Comparison of ENCODE assay signal across 9 mouse cellular contexts in the genomic region with DNA sequence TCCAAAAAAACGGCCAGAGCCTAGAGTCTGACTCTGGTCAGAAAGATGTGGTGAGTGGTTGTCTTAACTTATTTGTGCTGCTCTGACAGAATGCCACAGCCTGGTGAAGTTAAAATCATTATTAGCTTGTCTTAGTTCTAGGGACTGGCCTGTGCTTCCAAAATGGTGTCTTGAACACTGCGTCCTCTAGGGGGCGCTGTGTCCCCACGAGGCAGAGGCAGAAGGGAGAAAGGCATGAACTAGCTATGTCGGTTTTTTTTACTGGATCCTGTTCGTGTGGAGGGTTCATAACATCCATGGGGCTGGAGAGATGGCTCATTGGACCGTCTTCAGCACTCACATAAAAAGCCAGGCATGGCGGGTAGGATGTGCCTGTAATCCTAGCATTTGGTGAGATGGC. TPM values are rescaled to one million over a fixed set of nuclear protein-coding genes. Genes with fewer than 3 reads are reported as not detected.
A peak's percentile ranks its signal among the peaks of the same experiment; 100 is the strongest.
DNase-seq lines count a peak whose midpoint lies in the region; ATAC-seq lines count a peak whose summit lies in the region.
"Had no signal": no experiment of that assay in that cellular context is flagged by ENCODE, and none has a peak within 500 bp of the region (broad histone marks: within the 10 kb centered on the region; RNA-seq: fewer than 3 reads in every experiment).

No protein-coding gene starts in this region.

- ATAC-seq in hindbrain, embryonic 11.5 days (ENCODE audit: low FRiP score), result no peak
- no peak for ATAC-seq in hindbrain, embryonic 13.5 days (ENCODE audit: low FRiP score)
- ATAC-seq in inflammation-experienced regulatory T-cells, adult 6 months, result no peak

- 28% methylated on average over 8 of the region's 8 CpGs for WGBS in hindbrain, embryonic 11.5 days
- 34% methylated on average over 8 of the region's 8 CpGs for WGBS in hindbrain, embryonic 13.5 days
- 27% methylated on average over 8 of the region's 8 CpGs for WGBS in limb, embryonic 10.5 days

- no peak overlapping the region for H3K27ac ChIP-seq in hindbrain, embryonic 11.5 days (ENCODE audit: low read depth, low read length)
- no peak overlapping the region for H3K27ac ChIP-seq in hindbrain, embryonic 13.5 days
- no peak overlapping the region for H3K27ac ChIP-seq in limb, embryonic 10.5 days

- no peaks in the 10 kb centered on the region for H3K36me3 ChIP-seq in hindbrain, embryonic 11.5 days (ENCODE audit: control insufficient read depth, insufficient read depth, low read length)
- no peaks in the 10 kb centered on the region for H3K36me3 ChIP-seq in hindbrain, embryonic 13.5 days
- no peaks in the 10 kb centered on the region for H3K36me3 ChIP-seq in limb, embryonic 10.5 days

- DNase-seq in hindbrain, embryonic 11.5 days (ENCODE audit: low spot score), result peak; percentile 72
- peak; percentile 24 to 33 for DNase-seq in CD8-positive naive resting alpha-beta T cell, adult 2 months (ENCODE audit: low read depth in 2 of 2, low spot score in 2 of 2)
- DNase-seq in adrenal gland, adult 2 months, result peak; percentile 68
- DNase-seq in forelimb bud, embryonic 11.5 days (ENCODE audit: low read depth, low spot score), result peak; percentile 66
- peak; percentile 67 for DNase-seq in limb, embryonic 10.5 days (ENCODE audit: low spot score)
- DNase-seq in retina, embryonic 14.5 days (ENCODE audit: low spot score), result peak; percentile 60

- no peak overlapping the region for H3K4me2 ChIP-seq in hindbrain, embryonic 11.5 days (replicated peaks; ENCODE audit: low read depth, low read length)
- no peak overlapping the region for H3K4me2 ChIP-seq in hindbrain, embryonic 13.5 days

- H3K9ac ChIP-seq in hindbrain, embryonic 11.5 days (ENCODE audit: low read depth, low read length), result no peak overlapping the region
- no peak overlapping the region for H3K9ac ChIP-seq in hindbrain, embryonic 13.5 days

- H3K27me3 ChIP-seq in hindbrain, embryonic 11.5 days (ENCODE audit: control insufficient read depth, insufficient read depth, low read length), result no peaks in the 10 kb centered on the region
- no peaks in the 10 kb centered on the region for H3K27me3 ChIP-seq in hindbrain, embryonic 13.5 days
- H3K27me3 ChIP-seq in limb, embryonic 10.5 days (ENCODE audit: low read depth, poor library complexity, severe bottlenecking), result no peaks in the 10 kb centered on the region

- H3K4me3 ChIP-seq in hindbrain, embryonic 11.5 days (ENCODE audit: low read depth, low read length), result no peak overlapping the region
- H3K4me3 ChIP-seq in hindbrain, embryonic 13.5 days, result no peak overlapping the region
- no peak overlapping the region for H3K4me3 ChIP-seq in limb, embryonic 10.5 days

- H3K4me1 ChIP-seq in hindbrain, embryonic 11.5 days (replicated peaks; ENCODE audit: control insufficient read depth, insufficient read depth, low read length), result no peaks in the 10 kb centered on the region
- no peaks in the 10 kb centered on the region for H3K4me1 ChIP-seq in hindbrain, embryonic 13.5 days (replicated peaks)
- H3K4me1 ChIP-seq in limb, embryonic 10.5 days, result peaks cover 7% of the 10 kb centered on the region; the same call in 1 of the 2 replicates

- no peaks in the 10 kb centered on the region for H3K9me3 ChIP-seq in hindbrain, embryonic 11.5 days (ENCODE audit: control insufficient read depth, low read length)
- H3K9me3 ChIP-seq in hindbrain, embryonic 13.5 days, result no peaks in the 10 kb centered on the region
- no peaks in the 10 kb centered on the region for H3K9me3 ChIP-seq in limb, embryonic 10.5 days (replicated peaks)

RNA-seq across cellular contexts. Expression of gene Lctl, which starts 3.0 kb away (rescaled TPM):
- polyA plus RNA-seq in hindbrain, embryonic 11.5 days (2014; fragmentation: Nextera tagmentation; extraction: Ambion mirVana), result not detected in 2 replicates
- polyA plus RNA-seq in hindbrain, embryonic 13.5 days (2015; fragmentation: Nextera tagmentation; extraction: Ambion mirVana), result 0.12 TPM in 1 of 2 replicates, not detected in the other
- under 1 TPM; 0.55 to 0.72 TPM for total RNA-seq in adrenal gland, adult 2 months (2021)
- 6.9 and 10.6 TPM in 2 replicates for polyA plus RNA-seq in adrenal gland, adult 2 months (2012; rRNA removed)
- polyA plus RNA-seq in limb, embryonic 10.5 days (2016; fragmentation: Nextera tagmentation; extraction: Ambion mirVana), result not detected in 2 replicates
- not detected for polyA plus RNA-seq in inflammation-experienced regulatory T-cells, adult 6 months (2017; shearing (Covaris generic))
- polyA plus RNA-seq: lung, embryonic 16.5 days had no signal

RNA-seq across cellular contexts. Expression of gene Zwilch, which starts 53.0 kb away (rescaled TPM):
- 27.0 and 27.9 TPM in 2 replicates for polyA plus RNA-seq in hindbrain, embryonic 11.5 days (2014; fragmentation: Nextera tagmentation; extraction: Ambion mirVana)
- polyA plus RNA-seq in hindbrain, embryonic 13.5 days (2015; fragmentation: Nextera tagmentation; extraction: Ambion mirVana), result 6.5 and 7.3 TPM in 2 replicates
- total RNA-seq in adrenal gland, adult 2 months (2021), result 1 to 10 TPM; 2.1 to 5.4 TPM
- polyA plus RNA-seq in adrenal gland, adult 2 months (2012; rRNA removed), result 0.50 and 0.55 TPM in 2 replicates
- polyA plus RNA-seq in limb, embryonic 10.5 days (2016; fragmentation: Nextera tagmentation; extraction: Ambion mirVana), result 47.1 and 52.1 TPM in 2 replicates
- polyA plus RNA-seq in inflammation-experienced regulatory T-cells, adult 6 months (2017; shearing (Covaris generic)), result 10 to 100 TPM in 1 of 3 experiments, 1 to 10 TPM in 2; 4.2 to 12.4 (median 5.0) TPM

RNA-seq across cellular contexts. Expression of gene Rpl4, which starts 53.3 kb away (rescaled TPM):
- polyA plus RNA-seq in hindbrain, embryonic 11.5 days (2014; fragmentation: Nextera tagmentation; extraction: Ambion mirVana), result 1,100 and 1,121 TPM in 2 replicates
- polyA plus RNA-seq in hindbrain, embryonic 13.5 days (2015; fragmentation: Nextera tagmentation; extraction: Ambion mirVana), result 659 and 664 TPM in 2 replicates
- 1,000 to 10,000 TPM in 1 of 2 experiments, 100 to 1,000 TPM in 1; 966 to 1,016 TPM for total RNA-seq in adrenal gland, adult 2 months (2021)
- 83.8 and 120 TPM in 2 replicates for polyA plus RNA-seq in adrenal gland, adult 2 months (2012; rRNA removed)
- polyA plus RNA-seq in limb, embryonic 10.5 days (2016; fragmentation: Nextera tagmentation; extraction: Ambion mirVana), result 1,265 and 1,468 TPM in 2 replicates
- polyA plus RNA-seq in inflammation-experienced regulatory T-cells, adult 6 months (2017; shearing (Covaris generic)), result 1,000 to 10,000 TPM; 2,319 to 3,701 (median 3,342) TPM

RNA-seq across cellular contexts. Expression of gene Snapc5, which starts 59.2 kb away (rescaled TPM):
- 33.4 and 37.4 TPM in 2 replicates for polyA plus RNA-seq in hindbrain, embryonic 11.5 days (2014; fragmentation: Nextera tagmentation; extraction: Ambion mirVana)
- 40.5 and 40.8 TPM in 2 replicates for polyA plus RNA-seq in hindbrain, embryonic 13.5 days (2015; fragmentation: Nextera tagmentation; extraction: Ambion mirVana)
- total RNA-seq in adrenal gland, adult 2 months (2021), result 10 to 100 TPM; 26.0 to 28.5 TPM
- polyA plus RNA-seq in adrenal gland, adult 2 months (2012; rRNA removed), result 2.1 and 2.2 TPM in 2 replicates
- polyA plus RNA-seq in limb, embryonic 10.5 days (2016; fragmentation: Nextera tagmentation; extraction: Ambion mirVana), result 28.6 and 31.5 TPM in 2 replicates
- polyA plus RNA-seq in inflammation-experienced regulatory T-cells, adult 6 months (2017; shearing (Covaris generic)), result 10 to 100 TPM; 55.9 to 72.3 (median 57.0) TPM
